Mouse (Mus musculus) midbrain, embryonic 15.5 days (tissue): Measurements from ENCODE around the gene Irf6. TPM values are rescaled to one million over a fixed set of nuclear protein-coding genes. Genes with fewer than 3 reads are reported as not detected.
A peak's percentile ranks its signal among the peaks of the same experiment; 100 is the strongest.

ENCODE experiments used
- ATAC-seq: fragments of 200-750 bp; cut with Nextera tagmentation; replicated peaks from 2 replicates; pipeline ENCODE4 v1.8.0; 2017; ENCODE audit warnings: moderate TSS enrichment
- H3K27ac ChIP-seq: fragments of 300-500 bp; sonication (generic); 2 replicates; pipeline ENCODE4 v1.5.1; 2015; ENCODE audit warnings: mild to moderate bottlenecking, inconsistent platforms
- H3K27me3 ChIP-seq: fragments of 300-500 bp; sonication (generic); replicated peaks from 2 replicates; pipeline ENCODE4 v1.6.1; 2015; ENCODE audit warnings: inconsistent platforms
- H3K36me3 ChIP-seq: fragments of 300-500 bp; sonication (generic); replicated peaks from 2 replicates; pipeline ENCODE4 v1.6.1; 2015; ENCODE audit warnings: inconsistent platforms
- H3K4me1 ChIP-seq: fragments of 300-500 bp; sonication (generic); 2 replicates; pipeline ENCODE4 v1.6.1; 2015; ENCODE audit warnings: inconsistent platforms
- H3K4me2 ChIP-seq: fragments of 300-500 bp; sonication (generic); 2 replicates; pipeline ENCODE4 v1.6.1; 2015; ENCODE audit warnings: inconsistent platforms, mild to moderate bottlenecking, moderate library complexity
- H3K4me3 ChIP-seq: fragments of 300-500 bp; sonication (generic); 2 replicates; pipeline ENCODE4 v1.5.1; 2015; ENCODE audit warnings: mild to moderate bottlenecking, inconsistent platforms
- H3K9ac ChIP-seq: fragments of 300-500 bp; sonication (generic); 2 replicates; pipeline ENCODE4 v1.6.1; 2015; ENCODE audit warnings: mild to moderate bottlenecking, inconsistent platforms
- H3K9me3 ChIP-seq: fragments of 300-500 bp; sonication (generic); 2 replicates; pipeline ENCODE4 v1.6.1; 2016; ENCODE audit warnings: inconsistent platforms
- WGBS: fragments of 180-500 bp; shearing (Covaris S2); methylation state at CpG from one replicate; pipeline ENCODE4 v1.1.7; 2015; ENCODE audit warnings: mixed read lengths; 5-methylcytosine and 5-hydroxymethylcytosine counted together
- polyA plus RNA-seq: library from polyadenylated mRNA; unstranded; fragments of >200 nt; fragmentation: Nextera tagmentation; extraction: Ambion mirVana; gene quantifications from 2 replicates; pipeline ENCODE4 v1.2.1, GENCODE M21; 2015

The Irf6 gene
- polyA plus RNA-seq, 1 experiment from 2014 or later, result 0.81 TPM

DNA sequence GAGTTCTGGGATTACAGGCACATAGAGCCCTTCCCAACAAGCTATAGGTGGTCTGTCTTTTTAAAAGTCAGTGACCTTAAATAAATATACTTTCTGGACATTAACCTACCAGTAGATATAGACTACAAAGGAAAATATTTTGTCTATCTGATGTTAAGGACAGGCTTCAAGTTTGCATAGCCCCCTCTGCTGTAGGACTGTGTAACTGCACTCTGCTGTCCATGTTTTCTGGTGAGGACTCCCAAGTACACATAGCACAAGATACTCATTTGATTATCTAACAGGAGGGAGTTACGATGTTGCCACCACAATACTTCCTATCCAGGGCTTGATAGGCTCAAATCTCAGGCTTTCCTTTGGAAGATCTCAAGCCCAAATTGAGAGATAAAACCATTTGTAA lies 19.2 kb upstream of the Irf6 start:
- Histone ChIP-seq H3K4me1 (peaks cover 11% of the 10 kb centered on the region), H3K9ac (no peak overlapping the region), H3K27me3 (no peaks in the 10 kb centered on the region), H3K36me3 (no peaks in the 10 kb centered on the region), H3K27ac (no peak overlapping the region), H3K4me3 (no peak overlapping the region), H3K9me3 (no peaks in the 10 kb centered on the region), H3K4me2 (no peak overlapping the region)
- 89% methylated on average over 1 of the region's 1 CpGs for WGBS
- ATAC-seq, result no peak

DNA sequence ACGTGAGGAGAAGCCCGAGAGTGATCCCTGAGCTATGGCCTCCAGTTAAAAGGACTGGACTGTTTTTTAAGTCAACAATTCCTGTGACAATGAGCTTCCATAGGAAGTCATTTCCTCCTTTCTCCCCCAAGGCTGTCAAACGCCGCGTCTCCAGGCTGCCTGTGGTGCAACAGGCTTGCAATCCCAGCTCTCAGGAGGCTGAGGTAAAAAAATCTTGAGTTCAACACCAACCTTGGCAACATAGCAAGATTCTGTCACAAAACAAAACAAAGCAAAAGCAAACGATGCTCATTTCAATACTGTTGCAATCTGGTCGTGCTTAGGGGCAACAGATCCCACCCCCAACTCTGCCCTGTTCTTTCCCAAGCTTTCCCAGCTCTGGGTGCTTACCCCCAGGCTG lies 14.8 kb upstream of the Irf6 start:
- H3K9me3 ChIP-seq, result no peaks in the 10 kb centered on the region
- WGBS, result 52% methylated on average over 7 of the region's 7 CpGs
- H3K4me2 ChIP-seq, result no peak overlapping the region
- no peak overlapping the region for H3K4me3 ChIP-seq
- ATAC-seq, result no peak
- H3K27me3 ChIP-seq, result no peaks in the 10 kb centered on the region
- no peak overlapping the region for H3K9ac ChIP-seq
- H3K4me1 ChIP-seq, result no peaks in the 10 kb centered on the region
- no peaks in the 10 kb centered on the region for H3K36me3 ChIP-seq
- no peak overlapping the region for H3K27ac ChIP-seq

DNA sequence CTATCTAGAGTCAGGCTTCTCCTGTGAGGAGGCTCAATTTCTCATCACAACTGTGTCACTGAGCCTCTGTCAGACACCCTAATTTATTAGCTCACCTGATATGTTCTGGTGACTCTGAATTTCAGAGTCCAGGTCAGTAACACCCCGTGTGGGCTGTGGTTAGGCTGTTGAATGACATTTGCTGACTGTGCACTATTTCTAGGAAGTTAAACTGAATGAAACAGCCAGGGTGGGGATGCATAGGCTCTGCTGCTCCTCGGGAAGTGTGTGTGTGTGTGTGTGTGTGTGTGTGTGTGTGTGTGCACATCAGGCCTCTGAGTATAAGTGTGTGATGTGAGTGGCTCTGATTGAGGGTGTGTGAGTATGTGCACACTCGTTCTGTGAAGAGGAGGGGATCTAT lies 14.2 kb upstream of the Irf6 start:
- Histone ChIP-seq H3K27me3 (no peaks in the 10 kb centered on the region), H3K36me3 (no peaks in the 10 kb centered on the region), H3K9me3 (no peaks in the 10 kb centered on the region), H3K27ac (no peak overlapping the region), H3K4me3 (no peak overlapping the region), H3K9ac (no peak overlapping the region), H3K4me1 (no peaks in the 10 kb centered on the region), H3K4me2 (no peak overlapping the region)
- ATAC-seq, result no peak
- WGBS, result 62% methylated on average over 3 of the region's 3 CpGs

DNA sequence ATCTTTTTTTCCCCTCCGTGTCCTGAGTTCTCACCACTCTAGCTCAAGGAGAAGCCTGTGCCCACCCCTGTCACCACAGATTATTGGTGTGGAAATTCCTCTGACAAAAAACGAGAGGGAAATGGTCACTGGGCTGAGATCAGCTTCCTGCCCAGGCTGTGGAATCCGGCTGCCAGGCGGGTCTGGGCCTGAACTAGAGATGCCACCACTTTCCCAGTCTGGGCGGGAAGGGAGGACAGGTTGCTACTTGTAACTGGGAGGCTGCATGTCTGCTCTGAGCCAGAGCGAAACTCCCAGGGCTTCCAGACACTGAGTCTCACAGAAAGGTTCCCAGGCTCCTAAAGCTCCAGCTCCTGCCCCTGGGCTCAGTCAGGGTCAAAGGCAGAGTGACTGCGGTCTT lies 11.8 kb upstream of the Irf6 start:
- Histone ChIP-seq H3K4me1 (no peaks in the 10 kb centered on the region), H3K4me2 (no peak overlapping the region), H3K9ac (no peak overlapping the region), H3K27ac (no peak overlapping the region), H3K36me3 (no peaks in the 10 kb centered on the region), H3K4me3 (no peak overlapping the region), H3K9me3 (no peaks in the 10 kb centered on the region), H3K27me3 (no peaks in the 10 kb centered on the region)
- ATAC-seq, result no peak
- WGBS, result 78% methylated on average over 7 of the region's 7 CpGs

DNA sequence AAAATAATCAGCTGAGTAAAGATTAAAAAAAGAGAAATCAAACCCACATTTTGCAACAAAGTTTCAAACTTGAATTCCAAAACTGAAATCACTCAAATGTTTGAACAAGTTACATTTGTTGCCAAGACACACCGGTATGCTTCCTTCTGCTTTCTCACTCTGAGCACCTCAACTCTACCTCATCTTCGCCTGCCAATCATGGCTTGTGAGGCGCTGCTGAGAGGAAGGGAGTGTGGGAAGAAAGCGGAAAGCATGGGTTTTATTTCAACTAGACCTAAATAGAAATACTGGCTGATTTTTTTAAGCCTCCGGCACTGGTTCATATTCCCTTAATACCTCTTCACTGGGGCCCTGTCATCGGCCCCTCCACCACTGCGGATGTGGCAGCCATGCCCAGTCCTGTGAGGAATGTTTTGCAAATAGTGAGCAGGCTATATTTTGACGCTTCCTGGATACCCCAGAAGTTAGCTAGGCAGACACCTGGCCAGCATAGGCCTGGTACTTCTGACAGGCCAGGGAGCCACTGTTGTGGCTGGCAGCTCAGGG lies 10.3 kb upstream of the Irf6 start:
- no peak overlapping the region for H3K4me3 ChIP-seq
- H3K9ac ChIP-seq, result no peak overlapping the region
- ATAC-seq, result no peak
- H3K9me3 ChIP-seq, result no peaks in the 10 kb centered on the region
- H3K27me3 ChIP-seq, result no peaks in the 10 kb centered on the region
- no peak overlapping the region for H3K27ac ChIP-seq
- no peaks in the 10 kb centered on the region for H3K4me1 ChIP-seq
- no peak overlapping the region for H3K4me2 ChIP-seq
- WGBS, result 87% methylated on average over 8 of the region's 8 CpGs
- H3K36me3 ChIP-seq, result no peaks in the 10 kb centered on the region

DNA sequence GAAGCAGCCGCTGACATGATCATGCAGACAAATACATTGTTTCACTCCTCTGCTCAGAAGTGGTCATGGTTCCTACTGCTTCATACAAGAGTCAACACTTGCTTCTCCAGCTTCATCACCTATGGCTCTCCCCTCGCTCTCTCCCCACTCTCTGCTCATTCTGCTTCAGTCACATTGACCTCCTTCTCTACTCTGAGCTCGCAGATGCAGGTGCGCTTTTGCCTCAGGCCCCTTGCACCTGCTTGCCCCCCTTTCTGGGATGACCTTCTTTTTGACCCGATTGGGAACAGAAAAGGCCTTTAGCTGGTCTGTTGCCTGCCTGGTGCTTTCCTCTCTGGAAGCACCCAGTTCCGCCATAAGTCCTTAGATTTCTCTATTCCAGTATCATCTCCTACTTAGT lies 8.4 kb upstream of the Irf6 start:
- Histone ChIP-seq H3K27me3 (no peaks in the 10 kb centered on the region), H3K4me2 (no peak overlapping the region), H3K4me1 (no peaks in the 10 kb centered on the region), H3K9me3 (no peaks in the 10 kb centered on the region), H3K9ac (no peak overlapping the region), H3K27ac (no peak overlapping the region), H3K4me3 (no peak overlapping the region), H3K36me3 (no peaks in the 10 kb centered on the region)
- 87% methylated on average over 6 of the region's 6 CpGs for whole genome bisulfite sequencing
- no peak for ATAC-seq

DNA sequence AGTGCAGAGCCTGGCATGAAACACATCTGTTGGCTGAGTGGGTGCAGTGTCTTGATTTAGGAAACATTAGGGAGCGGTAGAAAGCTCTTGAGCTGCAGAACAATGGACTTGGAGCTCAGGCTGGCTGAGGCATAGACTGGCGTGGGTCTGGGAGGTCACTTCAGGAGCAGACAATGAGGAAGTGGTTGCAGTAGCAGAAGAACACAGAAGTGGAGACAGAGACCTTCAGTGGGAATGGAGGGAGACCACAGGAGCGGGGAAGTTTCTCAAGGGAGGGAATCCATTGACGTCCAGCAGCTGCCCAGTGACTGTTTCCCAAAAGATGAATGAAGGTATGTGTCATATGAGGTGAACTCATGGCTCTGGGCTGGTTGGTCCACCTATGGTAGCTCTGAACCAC lies 7.8 kb upstream of the Irf6 start:
- Histone ChIP-seq H3K4me3 (no peak overlapping the region), H3K27me3 (no peaks in the 10 kb centered on the region), H3K36me3 (no peaks in the 10 kb centered on the region), H3K4me1 (no peaks in the 10 kb centered on the region), H3K9me3 (no peaks in the 10 kb centered on the region), H3K4me2 (no peak overlapping the region), H3K9ac (no peak overlapping the region), H3K27ac (no peak overlapping the region)
- ATAC-seq, result no peak
- WGBS, result 83% methylated on average over 4 of the region's 4 CpGs

DNA sequence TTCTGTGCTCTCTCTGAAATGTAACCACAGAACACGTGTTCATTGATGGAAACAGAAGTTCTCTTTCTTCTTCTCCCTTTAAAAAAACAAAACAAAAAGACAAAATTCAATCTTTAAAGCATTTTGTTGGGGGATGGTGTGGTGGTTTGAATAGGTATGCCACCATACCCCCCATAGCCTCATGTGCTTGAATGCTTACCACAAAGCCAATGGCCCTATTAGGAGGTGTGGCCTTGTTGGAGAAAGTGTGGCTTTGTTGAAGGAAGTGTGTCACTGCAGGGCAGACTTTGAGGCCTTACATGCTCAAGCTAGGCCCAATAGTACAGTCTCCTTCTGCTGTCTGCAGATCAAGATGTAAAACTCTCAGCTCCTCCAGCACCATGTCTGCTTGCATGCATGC lies 6.5 kb upstream of the Irf6 start:
- no peak for ATAC-seq
- Histone ChIP-seq H3K27me3 (0 out of 2 replicates have a peak, but pooled peaks cover 4% of the 10 kb centered on the region), H3K36me3 (no peaks in the 10 kb centered on the region), H3K9me3 (no peaks in the 10 kb centered on the region), H3K9ac (no peak overlapping the region), H3K4me2 (no peak overlapping the region), H3K4me3 (no peak overlapping the region), H3K4me1 (no peaks in the 10 kb centered on the region), H3K27ac (no peak overlapping the region)
- 94% methylated on average over 1 of the region's 1 CpGs for WGBS

DNA sequence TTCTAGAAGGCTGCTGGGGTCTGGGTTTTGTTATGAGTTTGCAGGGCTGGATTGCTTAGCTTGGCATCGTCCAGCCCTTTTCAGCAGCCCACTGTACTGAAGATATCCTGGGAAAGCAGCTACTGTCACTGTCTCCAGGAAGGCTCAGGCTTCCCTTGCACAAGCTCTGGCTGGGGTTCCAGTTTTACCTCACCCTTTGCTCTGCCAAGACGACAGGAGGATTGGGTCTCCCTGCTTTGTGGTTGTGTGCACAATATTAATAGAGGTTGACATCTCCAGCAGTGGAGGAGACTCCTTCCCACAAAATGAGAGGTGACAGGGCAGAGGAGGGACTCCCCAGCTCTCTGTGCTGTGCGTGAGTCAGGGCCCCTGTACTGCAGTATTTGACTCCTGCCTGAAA lies 3.7 kb upstream of the Irf6 start:
- Histone ChIP-seq H3K4me3 (no peak overlapping the region), H3K27me3 (peaks cover 30% of the 10 kb centered on the region), H3K36me3 (no peaks in the 10 kb centered on the region), H3K4me1 (peaks cover 7% of the 10 kb centered on the region), H3K4me2 (no peak overlapping the region), H3K9ac (no peak overlapping the region), H3K9me3 (no peaks in the 10 kb centered on the region), H3K27ac (no peak overlapping the region)
- whole genome bisulfite sequencing, result 56% methylated on average over 3 of the region's 3 CpGs
- no peak for ATAC-seq

DNA sequence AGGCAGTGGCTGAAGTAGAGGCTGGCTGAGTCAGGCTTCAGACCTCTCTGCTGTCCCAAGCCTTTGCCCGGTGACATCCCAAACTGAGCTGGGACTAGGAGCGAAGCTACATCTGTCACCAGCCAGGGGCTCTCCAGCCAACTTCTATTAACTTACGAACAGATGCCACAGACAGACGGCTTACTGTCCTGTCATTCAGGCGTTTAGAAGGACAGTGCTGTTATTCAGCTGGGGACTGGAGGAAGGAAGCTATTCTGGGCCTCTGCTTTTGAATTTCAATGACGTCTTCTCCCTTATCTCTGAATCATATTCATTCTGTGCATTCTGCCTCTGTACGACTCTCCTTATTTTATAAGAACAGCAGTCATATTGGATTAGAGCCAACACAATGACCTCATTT lies 1.8 kb upstream of the Irf6 start:
- WGBS, result 40% methylated on average over 7 of the region's 7 CpGs
- Histone ChIP-seq H3K4me1 (peaks cover 7% of the 10 kb centered on the region), H3K27me3 (peaks cover 37% of the 10 kb centered on the region), H3K9ac (no peak overlapping the region), H3K4me2 (no peak overlapping the region), H3K36me3 (no peaks in the 10 kb centered on the region), H3K4me3 (no peak overlapping the region), H3K9me3 (no peaks in the 10 kb centered on the region), H3K27ac (no peak overlapping the region)
- ATAC-seq, result no peak

DNA sequence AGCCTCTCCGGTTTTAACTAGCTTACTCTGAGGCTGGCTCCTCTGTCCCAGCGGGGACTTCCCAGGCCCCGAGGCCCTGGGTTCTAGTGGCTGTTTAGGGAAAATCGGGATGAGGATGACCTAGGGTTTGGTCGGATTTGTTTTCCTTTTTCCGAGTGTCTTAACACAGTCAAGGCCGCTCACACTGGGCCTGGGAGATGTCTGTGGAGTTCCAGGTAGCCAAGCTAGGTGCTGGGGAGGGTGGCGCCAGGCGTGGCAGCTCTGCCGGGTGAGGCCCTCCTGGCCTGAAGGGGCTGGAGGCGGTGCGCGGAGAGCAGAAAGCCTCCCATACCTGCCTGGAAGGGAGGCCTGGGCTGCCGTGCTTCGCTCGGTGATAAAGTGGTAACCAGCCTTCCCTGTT lies 650 bp downstream of the Irf6 start:
- H3K4me3 ChIP-seq, result no peak overlapping the region
- H3K9ac ChIP-seq, result no peak overlapping the region; the same call in 1 of the 2 replicates
- peaks cover 7% of the 10 kb centered on the region for H3K4me1 ChIP-seq
- ATAC-seq, result no peak
- H3K27me3 ChIP-seq, result peaks cover 37% of the 10 kb centered on the region
- H3K9me3 ChIP-seq, result no peaks in the 10 kb centered on the region
- no peaks in the 10 kb centered on the region for H3K36me3 ChIP-seq
- H3K4me2 ChIP-seq, result peak overlapping the region; percentile 28; the same call in 1 of the 2 replicates
- no peak overlapping the region for H3K27ac ChIP-seq
- WGBS, result 24% methylated on average over 16 of the region's 16 CpGs

DNA sequence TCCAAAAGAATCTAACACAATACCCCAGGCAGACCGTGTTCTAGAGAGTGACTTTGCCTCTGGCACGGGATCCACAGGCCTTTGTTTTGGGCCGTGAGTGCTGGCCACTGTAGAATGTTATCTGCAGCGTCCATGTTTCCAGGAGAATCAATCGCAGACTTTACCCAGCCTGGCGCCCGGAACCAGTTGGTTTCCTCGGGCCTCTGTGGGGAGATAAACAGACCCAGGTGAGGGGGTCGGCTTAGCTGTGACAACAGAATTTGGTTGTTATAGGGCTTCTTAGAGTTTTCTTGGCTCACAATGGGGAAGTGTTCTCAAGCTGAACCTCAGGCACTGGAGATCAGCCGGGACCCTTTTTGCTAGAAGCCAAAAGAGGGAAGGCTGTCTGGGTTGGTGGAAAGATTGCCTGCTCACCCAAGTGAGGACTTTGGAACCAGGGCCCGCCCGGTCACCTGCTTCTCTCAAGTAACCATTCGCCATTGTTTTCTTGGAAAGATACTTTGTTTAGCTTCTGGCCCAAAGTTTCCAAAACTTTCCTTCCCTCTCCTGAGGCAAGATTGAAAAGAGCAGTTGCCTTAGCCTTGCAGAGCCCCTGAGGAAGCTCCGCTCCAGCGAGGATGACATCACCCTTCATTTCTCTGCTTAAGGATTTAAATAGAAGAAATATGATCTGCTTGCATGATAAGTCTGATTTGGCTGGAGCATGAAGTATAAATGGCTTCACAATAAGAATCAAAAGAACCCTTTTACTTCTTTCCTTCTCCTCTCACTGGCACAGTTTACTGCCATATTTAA lies 3.6 kb downstream of the Irf6 start:
- 82% methylated on average over 15 of the region's 15 CpGs for WGBS
- no peaks in the 10 kb centered on the region for H3K36me3 ChIP-seq
- no peak overlapping the region for H3K27ac ChIP-seq
- H3K27me3 ChIP-seq, result peaks cover 32% of the 10 kb centered on the region
- ATAC-seq, result no peak
- no peak overlapping the region for H3K4me3 ChIP-seq
- H3K9ac ChIP-seq, result no peak overlapping the region
- no peak overlapping the region for H3K4me2 ChIP-seq
- peaks cover 7% of the 10 kb centered on the region for H3K4me1 ChIP-seq
- no peaks in the 10 kb centered on the region for H3K9me3 ChIP-seq

DNA sequence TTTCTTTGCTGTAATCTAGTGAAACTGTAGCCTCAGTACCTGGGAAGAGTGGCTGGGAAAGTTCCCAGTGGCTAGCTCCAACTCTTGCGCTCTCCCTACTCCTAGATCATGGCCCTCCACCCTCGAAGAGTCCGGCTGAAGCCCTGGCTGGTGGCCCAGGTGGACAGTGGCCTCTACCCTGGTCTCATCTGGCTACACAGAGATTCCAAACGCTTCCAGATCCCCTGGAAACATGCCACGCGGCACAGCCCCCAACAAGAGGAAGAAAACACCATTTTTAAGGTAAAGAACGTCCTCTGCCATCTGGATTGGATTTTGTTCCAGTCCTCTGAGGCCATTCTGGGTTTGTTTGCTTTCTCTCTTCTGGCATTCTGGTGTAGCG lies 4.2 kb downstream of the Irf6 start:
- H3K36me3 ChIP-seq, result no peaks in the 10 kb centered on the region
- H3K4me1 ChIP-seq, result peaks cover 7% of the 10 kb centered on the region
- H3K9ac ChIP-seq, result no peak overlapping the region
- no peak overlapping the region for H3K27ac ChIP-seq
- WGBS, result 80% methylated on average over 8 of the region's 8 CpGs
- H3K9me3 ChIP-seq, result no peaks in the 10 kb centered on the region
- H3K4me3 ChIP-seq, result no peak overlapping the region
- ATAC-seq, result no peak
- peaks cover 29% of the 10 kb centered on the region for H3K27me3 ChIP-seq
- H3K4me2 ChIP-seq, result no peak overlapping the region
